Mouse (Mus musculus): ENCODE results near the gene Ugt1a6a. TPM values are rescaled to one million over a fixed set of nuclear protein-coding genes. Genes with fewer than 3 reads are reported as not detected.
"Not testable (repeated sequence)": the region's sequence is repeated elsewhere in the genome, so short reads cannot be mapped to it uniquely, and the experiment has no call there.

Ugt1a6a gene
- total RNA-seq, 2 experiments from 2014 or later, result 3.8 to 5.7 TPM

GRCm38 (mm10) chr1:88130223-88130622, 4.4 kb upstream of the Ugt1a6a start:
- DNase-seq; intact Hi-C loops (cut with DNase I): not testable (repeated sequence)

GRCm38 (mm10) chr1:88133908-88134456, 627 bp upstream of the Ugt1a6a start:
- intact Hi-C loops (cut with DNase I), result no loop called here

GRCm38 (mm10) chr1:88135229-88135904, 758 bp downstream of the Ugt1a6a start:
- DNase-seq; intact Hi-C loops (cut with DNase I): not testable (repeated sequence)

More at GRCm38 (mm10) chr1:88133908-88134456, 627 bp upstream of the Ugt1a6a start:
- no peak for DNase-seq

- intact Hi-C loops (cut with DNase I), result no loop called here
- DNase-seq, result peak in 1 of 2 experiments; percentile 16
Observed at GRCm38 (mm10) chr1:88136646-88137045, 2.0 kb downstream of the Ugt1a6a start.

- intact Hi-C loops (cut with DNase I), result no loop called here
- no peak for DNase-seq
Observed at GRCm38 (mm10) chr1:88137264-88137663, 2.7 kb downstream of the Ugt1a6a start.

GRCm38 (mm10) chr1:88138145-88138544, 3.5 kb downstream of the Ugt1a6a start:
- DNase-seq, result no peak
- intact Hi-C loops (cut with DNase I), result no loop called here

- DNase-seq; intact Hi-C loops (cut with DNase I): not testable (repeated sequence)
Observed at GRCm38 (mm10) chr1:88140492-88140891, 5.9 kb downstream of the Ugt1a6a start.

GRCm38 (mm10) chr1:88143966-88144675, 9.5 kb downstream of the Ugt1a6a start:
- peak; percentile 34 to 59 for DNase-seq
- intact Hi-C loops (cut with DNase I), result not testable (repeated sequence)

- DNase-seq; intact Hi-C loops (cut with DNase I): not testable (repeated sequence)
Observed at GRCm38 (mm10) chr1:88145278-88145677, 10.7 kb downstream of the Ugt1a6a start.

- intact Hi-C loops (cut with DNase I); DNase-seq: not testable (repeated sequence)
Observed at GRCm38 (mm10) chr1:88150133-88150532, 15.5 kb downstream of the Ugt1a6a start.

- intact Hi-C loops (cut with DNase I), result no loop called here
- DNase-seq, result no peak
Observed at GRCm38 (mm10) chr1:88158430-88158829, 23.8 kb downstream of the Ugt1a6a start.

GRCm38 (mm10) chr1:88165711-88166110, 31.1 kb downstream of the Ugt1a6a start, which contains the start of gene Ugt1a5:
TSS of gene Ugt1a5 (plus strand) at chr1:88166012.
- no peak for DNase-seq
- intact Hi-C loops (cut with DNase I), result no loop called here

GRCm38 (mm10) chr1:88172190-88172589, 37.6 kb downstream of the Ugt1a6a start:
- intact Hi-C loops (cut with DNase I), result not testable (repeated sequence)

GRCm38 (mm10) chr1:88179657-88180056, 45.0 kb downstream of the Ugt1a6a start:
- DNase-seq, result no peak
- intact Hi-C loops (cut with DNase I), result no loop called here

More at GRCm38 (mm10) chr1:88172190-88172589, 37.6 kb downstream of the Ugt1a6a start:
- not testable (repeated sequence) for DNase-seq

- no peak for DNase-seq
- intact Hi-C loops (cut with DNase I), result no loop called here
Observed at GRCm38 (mm10) chr1:88186325-88186935, 51.8 kb downstream of the Ugt1a6a start.

GRCm38 (mm10) chr1:88192136-88192535, 57.5 kb downstream of the Ugt1a6a start:
- no peak for DNase-seq
- intact Hi-C loops (cut with DNase I), result no loop called here

- no peak for DNase-seq
- intact Hi-C loops (cut with DNase I), result no loop called here
Observed at GRCm38 (mm10) chr1:88195687-88196086, 61.1 kb downstream of the Ugt1a6a start.

- intact Hi-C loops (cut with DNase I), result no loop called here
- no peak for DNase-seq
Observed at GRCm38 (mm10) chr1:88197443-88197842, 62.8 kb downstream of the Ugt1a6a start.

- no peak for DNase-seq
- intact Hi-C loops (cut with DNase I), result no loop called here
Observed at GRCm38 (mm10) chr1:88199996-88200395, 65.4 kb downstream of the Ugt1a6a start.

GRCm38 (mm10) chr1:88200456-88200855, 65.8 kb downstream of the Ugt1a6a start, which contains the start of gene Ugt1a2:
TSS of gene Ugt1a2 (plus strand) at chr1:88200601.
- DNase-seq, result no peak
- intact Hi-C loops (cut with DNase I), result no loop called here
